Mouse (Mus musculus): ENCODE results near the gene Cdk13. TPM values are rescaled to one million over a fixed set of nuclear protein-coding genes. Genes with fewer than 3 reads are reported as not detected.

Gene Cdk13
- polyA plus RNA-seq, 1 experiment from 2014 or later = 18.3 TPM

DNA sequence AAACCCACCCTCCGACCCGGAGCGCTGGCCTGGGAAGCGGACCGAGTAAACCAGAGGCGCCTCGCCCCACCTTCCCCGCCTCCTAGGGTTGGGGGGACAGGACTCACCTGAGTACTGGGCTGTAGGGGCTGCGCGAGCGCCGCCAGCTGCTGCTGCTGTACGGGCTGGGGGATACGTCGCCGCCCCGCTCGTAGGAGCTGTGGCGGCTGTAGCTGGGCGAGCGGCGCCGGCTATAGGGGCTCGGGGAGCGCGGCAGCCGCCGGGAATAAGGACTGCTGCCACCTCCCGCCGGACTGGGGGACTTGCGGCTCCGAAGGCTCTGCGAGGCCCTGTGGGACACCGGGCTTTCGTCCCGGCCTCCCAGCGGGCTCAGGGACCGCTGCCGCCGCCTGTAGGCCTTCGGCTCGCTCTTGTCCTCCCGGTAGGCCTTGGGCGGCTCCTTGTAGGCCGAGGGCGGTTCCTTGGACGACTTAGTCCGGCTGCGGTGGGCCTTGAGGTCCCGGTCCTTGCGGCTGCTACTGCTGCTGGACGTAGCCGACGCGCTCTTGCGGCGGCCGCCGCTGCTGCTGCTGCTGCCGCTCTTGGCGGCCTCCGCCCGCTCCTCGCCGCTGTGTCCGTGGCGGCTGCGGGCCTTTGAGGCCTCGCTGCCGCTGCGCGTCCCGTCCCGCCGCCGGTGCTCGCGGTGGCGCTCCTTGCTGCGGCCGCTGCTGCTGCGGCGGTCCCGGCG, 1.4 kb downstream of the Cdk13 start:
- 0 out of 2 replicates have a peak, but pooled peaks have one; percentile 28 for ATAC-seq (ENCODE audit: insufficient number of reproducible peaks, low FRiP score, low TSS enrichment, low read depth)
- Histone ChIP-seq H3K9me3 (no peaks in the 10 kb centered on the region), H3K4me1 (0 out of 2 replicates have a peak, but pooled peaks cover 4% of the 10 kb centered on the region), H3K27me3 (no peaks in the 10 kb centered on the region), H3K27ac (peak overlapping the region; percentile 98), H3K36me3 (no peaks in the 10 kb centered on the region), H3K4me3 (peak overlapping the region; percentile 98), H3K4me2 (peak overlapping the region; percentile 75), H3K9ac (peak overlapping the region; percentile 95)
- under 1% methylated on average over 68 of the region's 85 CpGs for WGBS

DNA sequence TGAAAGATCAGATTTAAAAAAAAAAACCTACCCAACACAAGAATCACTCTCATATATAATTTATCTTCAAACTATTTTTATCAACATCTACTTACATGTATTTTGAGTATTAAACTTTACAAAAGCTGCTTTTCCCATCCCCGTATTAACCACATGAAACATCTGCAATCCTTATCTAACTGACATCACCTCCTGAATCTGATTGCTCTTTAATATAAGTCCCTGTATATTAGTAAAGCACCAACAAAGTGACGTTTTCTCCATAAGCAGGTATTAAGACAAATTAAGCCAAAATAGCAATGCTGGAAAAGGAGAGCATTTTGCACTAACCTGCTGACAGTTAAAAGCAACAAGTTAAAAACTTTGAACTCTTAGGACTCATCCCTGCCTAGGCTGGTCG, 2.0 kb downstream of the Cdk13 start:
- 2% methylated on average over 3 of the region's 3 CpGs for WGBS
- H3K4me1 ChIP-seq = 0 out of 2 replicates have a peak, but pooled peaks cover 4% of the 10 kb centered on the region
- H3K27ac ChIP-seq = no peak overlapping the region
- H3K4me3 ChIP-seq = peak overlapping the region; percentile 98
- no peaks in the 10 kb centered on the region for H3K36me3 ChIP-seq
- peak overlapping the region; percentile 75 for H3K4me2 ChIP-seq
- no peaks in the 10 kb centered on the region for H3K27me3 ChIP-seq
- ATAC-seq (ENCODE audit: insufficient number of reproducible peaks, low FRiP score, low TSS enrichment, low read depth) = no peak
- H3K9ac ChIP-seq = peak overlapping the region; percentile 95
- H3K9me3 ChIP-seq = no peaks in the 10 kb centered on the region

DNA sequence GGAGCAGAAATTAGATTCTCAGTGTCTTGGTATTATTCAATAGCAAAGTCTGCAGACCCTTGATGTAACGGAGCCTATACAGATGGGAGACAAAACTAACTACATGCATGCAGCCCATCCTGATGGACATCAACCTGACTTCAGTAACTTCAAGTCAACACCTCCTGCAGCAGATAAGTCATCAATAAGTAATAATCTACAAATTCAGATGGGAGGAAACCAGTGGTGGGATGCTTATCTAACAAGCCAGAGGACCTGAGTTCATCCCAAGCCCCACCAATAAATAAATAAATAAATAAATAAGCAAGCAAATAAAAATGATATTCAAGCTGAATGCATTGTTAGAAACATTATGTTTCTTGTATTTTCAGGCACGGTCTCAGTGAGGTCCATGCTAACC, 5.2 kb downstream of the Cdk13 start:
- H3K9ac ChIP-seq = no peak overlapping the region
- H3K27ac ChIP-seq = no peak overlapping the region
- no peak overlapping the region for H3K4me2 ChIP-seq
- H3K9me3 ChIP-seq = no peaks in the 10 kb centered on the region
- H3K4me3 ChIP-seq = no peak overlapping the region
- WGBS = 85% methylated on average over 2 of the region's 2 CpGs
- H3K4me1 ChIP-seq = 0 out of 2 replicates have a peak, but pooled peaks cover 4% of the 10 kb centered on the region
- H3K36me3 ChIP-seq = no peaks in the 10 kb centered on the region
- no peak for ATAC-seq (ENCODE audit: insufficient number of reproducible peaks, low FRiP score, low TSS enrichment, low read depth)
- no peaks in the 10 kb centered on the region for H3K27me3 ChIP-seq

DNA sequence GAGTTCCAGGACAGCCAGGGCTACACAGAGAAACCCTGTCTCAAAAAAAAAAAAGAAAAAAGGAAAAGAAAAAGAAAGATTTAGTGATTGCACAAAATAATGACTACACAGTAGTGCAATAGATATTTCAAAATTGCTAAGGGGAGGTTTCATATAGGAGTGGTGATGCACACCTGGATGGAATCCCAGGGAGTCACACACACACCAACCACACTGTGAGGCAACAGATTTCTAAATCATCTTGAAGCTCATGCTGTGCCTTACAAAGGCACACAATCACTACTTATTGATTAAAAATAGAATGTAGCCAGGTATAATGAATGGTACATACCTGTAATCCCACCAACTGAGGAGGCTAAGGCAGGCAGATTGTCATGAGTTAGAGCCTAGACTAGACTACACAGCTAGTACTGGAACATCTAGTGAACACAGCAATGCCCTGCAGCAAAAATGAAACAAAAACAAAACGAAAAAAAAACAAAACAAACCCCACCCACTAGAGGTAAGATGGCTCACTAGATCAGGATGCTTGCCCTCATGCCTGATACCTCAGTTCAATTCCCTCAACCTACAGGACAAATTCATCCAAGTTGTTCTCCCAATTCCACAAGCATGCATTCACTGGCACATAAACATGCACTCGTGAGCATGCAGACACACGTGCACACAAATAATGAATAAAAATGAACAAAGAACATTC, 9.0 kb downstream of the Cdk13 start:
- Histone ChIP-seq H3K9me3 (no peaks in the 10 kb centered on the region), H3K9ac (no peak overlapping the region), H3K36me3 (no peaks in the 10 kb centered on the region), H3K4me3 (no peak overlapping the region), H3K4me2 (no peak overlapping the region), H3K27ac (no peak overlapping the region), H3K27me3 (no peaks in the 10 kb centered on the region), H3K4me1 (no peaks in the 10 kb centered on the region)
- no peak for ATAC-seq (ENCODE audit: insufficient number of reproducible peaks, low FRiP score, low TSS enrichment, low read depth)
- 84% methylated on average over 3 of the region's 3 CpGs for WGBS

DNA sequence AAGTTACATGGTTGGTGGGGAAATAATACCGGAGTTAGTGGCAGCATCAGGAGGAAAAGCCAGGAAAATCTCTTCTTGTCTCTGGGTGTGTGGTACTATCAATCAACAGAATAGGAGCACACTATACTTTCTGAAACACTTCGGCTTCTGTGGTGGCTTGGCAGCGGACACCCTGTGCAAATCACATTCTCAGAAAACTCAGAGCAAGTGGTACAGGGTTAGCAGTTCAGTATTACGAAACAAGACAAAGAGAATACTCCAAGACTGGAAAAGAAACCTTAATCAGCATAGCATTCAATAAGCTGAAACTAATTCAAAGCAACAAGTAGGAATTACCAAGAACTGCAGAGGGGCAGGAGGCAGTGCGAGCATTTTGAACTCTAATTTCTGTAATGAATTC, 21.3 kb downstream of the Cdk13 start:
- H3K4me1 ChIP-seq = no peaks in the 10 kb centered on the region
- WGBS = 95% methylated on average over 5 of the region's 5 CpGs
- H3K27ac ChIP-seq = no peak overlapping the region
- no peaks in the 10 kb centered on the region for H3K9me3 ChIP-seq
- no peaks in the 10 kb centered on the region for H3K27me3 ChIP-seq
- no peaks in the 10 kb centered on the region for H3K36me3 ChIP-seq
- H3K4me2 ChIP-seq = no peak overlapping the region
- no peak for ATAC-seq (ENCODE audit: insufficient number of reproducible peaks, low FRiP score, low TSS enrichment, low read depth)
- no peak overlapping the region for H3K4me3 ChIP-seq
- no peak overlapping the region for H3K9ac ChIP-seq

DNA sequence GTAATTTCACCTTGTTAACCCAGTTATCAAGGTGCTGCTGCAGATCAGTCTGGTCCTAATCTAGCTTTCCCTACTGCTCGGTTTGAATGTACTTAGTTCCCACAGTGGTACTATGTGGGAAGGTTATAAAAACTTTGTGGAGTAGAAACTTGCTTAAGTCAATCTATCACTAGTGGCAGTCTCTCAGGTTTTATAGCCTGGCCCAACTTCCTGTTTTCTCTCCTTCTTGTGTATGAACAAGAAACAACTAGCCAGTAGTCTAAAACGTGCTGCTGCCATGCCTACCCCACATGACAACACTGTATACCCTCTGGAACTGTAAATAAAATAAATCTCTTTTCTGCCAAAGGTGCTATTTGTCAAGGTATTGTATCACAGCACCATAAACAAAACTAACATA, 25.0 kb downstream of the Cdk13 start:
- Histone ChIP-seq H3K9me3 (no peaks in the 10 kb centered on the region), H3K4me3 (no peak overlapping the region), H3K9ac (no peak overlapping the region), H3K27me3 (no peaks in the 10 kb centered on the region), H3K4me1 (no peaks in the 10 kb centered on the region), H3K4me2 (no peak overlapping the region), H3K27ac (no peak overlapping the region), H3K36me3 (no peaks in the 10 kb centered on the region; the same call in 1 of the 2 replicates)
- WGBS = 65% methylated on average over 2 of the region's 2 CpGs
- ATAC-seq (ENCODE audit: insufficient number of reproducible peaks, low FRiP score, low TSS enrichment, low read depth) = no peak

DNA sequence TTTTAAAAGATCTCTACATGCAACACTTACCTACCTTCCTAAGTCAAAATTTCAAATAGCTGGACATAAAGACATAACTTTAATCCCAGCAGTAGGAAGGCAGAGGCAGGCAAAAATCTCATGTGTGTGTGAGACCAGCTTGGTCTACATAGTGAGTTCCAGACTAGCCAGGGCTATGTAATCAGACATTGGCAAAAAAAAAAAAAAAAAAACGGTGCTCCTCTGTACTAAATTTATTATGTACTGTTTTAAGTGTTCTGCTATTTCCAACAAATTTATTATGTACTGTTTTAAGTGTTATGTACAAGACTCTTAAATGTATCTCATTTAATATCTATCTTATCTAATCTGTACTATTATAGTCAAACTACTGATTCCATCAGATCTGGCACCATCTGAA, 28.6 kb downstream of the Cdk13 start:
- Histone ChIP-seq H3K36me3 (peaks cover 8% of the 10 kb centered on the region), H3K9me3 (no peaks in the 10 kb centered on the region), H3K27ac (no peak overlapping the region), H3K4me3 (no peak overlapping the region), H3K27me3 (no peaks in the 10 kb centered on the region), H3K9ac (no peak overlapping the region), H3K4me2 (no peak overlapping the region), H3K4me1 (no peaks in the 10 kb centered on the region)
- 78% methylated on average over 1 of the region's 1 CpGs for WGBS
- no peak for ATAC-seq (ENCODE audit: insufficient number of reproducible peaks, low FRiP score, low TSS enrichment, low read depth)

DNA sequence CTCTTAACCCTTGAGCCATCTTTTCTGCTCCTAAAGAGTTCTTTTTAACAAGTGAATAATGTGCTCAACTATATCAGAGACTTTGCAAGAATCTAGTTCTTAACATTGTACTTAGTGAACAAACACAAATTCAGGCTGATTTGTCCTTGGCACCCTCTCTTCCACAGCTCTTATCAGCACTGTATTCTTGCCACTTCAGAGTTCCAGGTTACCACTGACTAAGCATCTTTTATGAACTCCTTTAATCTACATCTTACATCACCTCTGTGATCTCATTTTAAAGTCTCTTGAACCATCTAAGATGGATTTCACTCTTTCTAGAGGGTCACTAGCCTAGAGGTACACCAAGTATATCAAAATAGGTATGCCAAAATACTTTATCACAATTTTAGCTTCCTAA, 29.5 kb downstream of the Cdk13 start:
- Histone ChIP-seq H3K27me3 (no peaks in the 10 kb centered on the region), H3K9me3 (no peaks in the 10 kb centered on the region), H3K27ac (no peak overlapping the region), H3K4me1 (no peaks in the 10 kb centered on the region), H3K4me3 (no peak overlapping the region), H3K9ac (no peak overlapping the region), H3K36me3 (peaks cover 8% of the 10 kb centered on the region), H3K4me2 (no peak overlapping the region)
- ATAC-seq (ENCODE audit: insufficient number of reproducible peaks, low FRiP score, low TSS enrichment, low read depth) = no peak

DNA sequence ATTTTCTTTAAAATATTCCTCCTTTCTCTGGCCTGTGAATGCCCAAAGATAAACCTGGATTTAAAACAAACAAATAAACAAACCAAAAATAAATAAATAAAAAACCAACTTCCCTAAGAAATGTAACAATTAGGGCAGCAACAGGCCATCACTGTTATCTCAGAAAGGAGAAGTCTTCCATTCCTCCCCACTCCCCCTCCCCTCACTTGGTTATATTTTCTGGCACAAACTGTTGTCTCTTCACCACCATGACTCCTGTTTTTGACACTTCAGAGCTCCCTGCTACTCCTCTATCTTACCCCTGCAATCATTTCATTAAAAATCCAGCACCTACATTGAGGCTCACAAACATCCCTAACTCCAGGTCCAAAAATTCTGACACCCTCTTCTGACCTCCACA, 31.8 kb downstream of the Cdk13 start:
- Histone ChIP-seq H3K4me1 (no peaks in the 10 kb centered on the region), H3K27me3 (no peaks in the 10 kb centered on the region), H3K27ac (no peak overlapping the region), H3K9me3 (no peaks in the 10 kb centered on the region), H3K4me3 (no peak overlapping the region), H3K9ac (no peak overlapping the region), H3K4me2 (no peak overlapping the region), H3K36me3 (peaks cover 8% of the 10 kb centered on the region)
- ATAC-seq (ENCODE audit: insufficient number of reproducible peaks, low FRiP score, low TSS enrichment, low read depth) = no peak

DNA sequence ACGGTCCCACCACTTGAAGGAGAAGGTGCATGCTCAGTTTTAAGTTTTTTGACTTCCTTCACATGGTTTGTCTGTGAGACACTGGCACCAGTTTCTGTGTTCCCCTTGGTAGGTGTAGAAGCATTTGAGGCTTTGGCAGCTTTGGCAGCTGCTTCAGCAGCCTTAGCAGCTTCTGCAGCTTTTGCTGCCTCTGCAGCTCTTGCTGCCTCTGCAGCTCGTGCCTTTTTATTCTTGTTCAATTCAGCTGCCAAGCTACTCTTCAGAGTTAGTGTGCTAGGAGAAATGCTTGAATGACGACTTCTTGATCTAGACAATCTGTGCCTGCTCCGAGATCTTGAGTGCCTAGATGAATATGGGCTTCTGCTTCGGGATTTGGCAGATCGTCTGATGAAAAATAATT, 32.3 kb downstream of the Cdk13 start:
- Histone ChIP-seq H3K4me3 (no peak overlapping the region), H3K4me2 (no peak overlapping the region), H3K27me3 (no peaks in the 10 kb centered on the region), H3K9ac (no peak overlapping the region), H3K9me3 (no peaks in the 10 kb centered on the region), H3K36me3 (peaks cover 8% of the 10 kb centered on the region), H3K4me1 (no peaks in the 10 kb centered on the region), H3K27ac (no peak overlapping the region)
- ATAC-seq (ENCODE audit: insufficient number of reproducible peaks, low FRiP score, low TSS enrichment, low read depth) = no peak
- 79% methylated on average over 6 of the region's 6 CpGs for WGBS

DNA sequence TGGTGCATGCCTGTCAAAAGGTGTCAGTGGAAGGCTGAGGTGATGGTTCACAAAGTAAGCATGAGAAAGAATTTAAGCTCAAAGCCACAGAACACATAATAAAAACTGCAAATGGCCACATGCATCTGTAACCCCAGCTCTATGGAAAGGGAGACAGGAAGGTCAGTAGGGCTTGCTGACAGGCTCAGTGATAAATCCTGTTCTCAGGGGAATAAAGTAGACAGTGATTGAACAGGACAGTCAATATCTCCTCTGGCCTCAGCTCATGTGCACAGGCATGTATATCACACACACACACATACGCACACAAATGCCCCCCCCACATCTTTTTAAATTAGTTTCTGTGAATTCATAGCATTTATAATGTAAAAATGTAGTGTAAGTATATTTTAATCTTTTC, 42.5 kb downstream of the Cdk13 start:
- Histone ChIP-seq H3K27me3 (no peaks in the 10 kb centered on the region), H3K4me3 (no peak overlapping the region), H3K4me2 (no peak overlapping the region), H3K9me3 (no peaks in the 10 kb centered on the region), H3K9ac (no peak overlapping the region), H3K4me1 (no peaks in the 10 kb centered on the region), H3K36me3 (peaks cover 12% of the 10 kb centered on the region; the same call in 1 of the 2 replicates), H3K27ac (no peak overlapping the region)
- WGBS = 93% methylated on average over 1 of the region's 1 CpGs
- ATAC-seq (ENCODE audit: insufficient number of reproducible peaks, low FRiP score, low TSS enrichment, low read depth) = no peak

DNA sequence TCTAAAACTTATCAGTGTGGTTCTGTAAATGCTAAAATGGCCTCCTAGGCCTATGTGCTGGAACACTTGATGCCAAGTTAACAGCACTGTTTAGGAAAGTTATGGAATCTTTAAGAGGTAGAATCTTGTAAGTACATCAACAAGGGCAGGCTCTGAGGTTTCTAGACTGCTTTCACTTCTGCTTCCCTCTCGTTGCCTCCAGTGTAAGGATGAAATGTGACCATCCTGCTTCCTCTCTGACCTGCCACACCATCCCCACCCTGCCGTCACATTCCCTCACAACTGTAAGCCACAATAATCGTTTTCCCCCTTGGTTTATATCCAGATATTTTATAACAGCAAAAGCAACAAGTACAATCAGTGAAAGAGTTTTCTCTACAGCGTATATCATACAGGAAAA, 49.9 kb downstream of the Cdk13 start:
- no peaks in the 10 kb centered on the region for H3K4me1 ChIP-seq
- H3K36me3 ChIP-seq = 0 out of 2 replicates have a peak, but pooled peaks cover 8% of the 10 kb centered on the region
- no peak overlapping the region for H3K4me2 ChIP-seq
- 76% methylated on average over 4 of the region's 4 CpGs for WGBS
- no peak overlapping the region for H3K27ac ChIP-seq
- ATAC-seq (ENCODE audit: insufficient number of reproducible peaks, low FRiP score, low TSS enrichment, low read depth) = no peak
- H3K4me3 ChIP-seq = no peak overlapping the region
- no peak overlapping the region for H3K9ac ChIP-seq
- no peaks in the 10 kb centered on the region for H3K27me3 ChIP-seq
- H3K9me3 ChIP-seq = no peaks in the 10 kb centered on the region

Data from limb, embryonic 15.5 days (tissue).